Mouse (Mus musculus): Measurements from ENCODE around the gene Gpr153. TPM values are rescaled to one million over a fixed set of nuclear protein-coding genes. Genes with fewer than 3 reads are reported as not detected.

Gpr153 gene
- polyA plus RNA-seq, 1 experiment from 2014 or later, result 7.9 TPM

DNA sequence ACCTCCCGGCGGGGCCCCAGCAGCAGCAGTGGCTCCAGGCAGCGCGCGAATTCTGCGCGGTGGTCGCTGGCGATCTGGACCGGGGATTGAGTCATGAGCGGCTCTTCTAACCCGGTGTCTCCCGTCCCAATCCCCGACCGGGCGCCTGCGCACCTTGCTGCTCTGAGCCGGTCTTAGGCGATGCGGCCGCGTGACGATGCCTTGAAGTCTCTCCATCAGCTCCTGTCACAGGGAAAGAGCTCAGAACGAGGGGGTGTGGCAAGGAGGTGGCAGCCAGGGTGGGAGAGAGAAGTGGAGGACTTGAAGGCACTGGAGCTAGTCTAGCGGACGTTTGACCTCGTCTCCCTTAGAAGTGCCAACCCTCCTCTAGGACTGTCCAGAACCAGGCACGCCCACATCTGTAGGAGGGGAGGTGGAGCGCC is 39.2 kb downstream of the Gpr153 start:
- Histone ChIP-seq H3K4me3 (peak overlapping the region; percentile 45), H3K27ac (no peak overlapping the region), H3K36me3 (peaks cover 8% of the 10 kb centered on the region; the same call in 1 of the 2 replicates), H3K9me3 (no peaks in the 10 kb centered on the region), H3K27me3 (ENCODE audit: insufficient read depth, poor library complexity, severe bottlenecking) (peaks cover 99% of the 10 kb centered on the region), H3K4me1 (replicated peaks) (peaks cover 52% of the 10 kb centered on the region)
- DNase-seq (ENCODE audit: low spot score), result peak; percentile 51
- WGBS, result under 1% methylated on average over 29 of the region's 29 CpGs

- no peaks in the 10 kb centered on the region for H3K9me3 ChIP-seq
- peak; percentile 39 for DNase-seq (ENCODE audit: low spot score)
- H3K4me3 ChIP-seq, result peak overlapping the region; percentile 45
- H3K27me3 ChIP-seq (ENCODE audit: insufficient read depth, poor library complexity, severe bottlenecking), result peaks cover 100% of the 10 kb centered on the region
- H3K36me3 ChIP-seq, result peaks cover 3% of the 10 kb centered on the region; the same call in 1 of the 2 replicates
- peaks cover 59% of the 10 kb centered on the region for H3K4me1 ChIP-seq (replicated peaks)
- 0 out of 2 replicates have a peak overlapping the region, but pooled peaks have one; percentile 8 for H3K27ac ChIP-seq
These were observed 39.9 kb downstream of the Gpr153 start for GRCm38 (mm10) chr4:152313934-152314333.

- H3K27ac ChIP-seq, result no peak overlapping the region
- H3K27me3 ChIP-seq (ENCODE audit: insufficient read depth, poor library complexity, severe bottlenecking), result peaks cover 90% of the 10 kb centered on the region
- H3K4me1 ChIP-seq (replicated peaks), result peaks cover 61% of the 10 kb centered on the region
- no peaks in the 10 kb centered on the region for H3K9me3 ChIP-seq
- H3K36me3 ChIP-seq, result no peaks in the 10 kb centered on the region
- 1% methylated on average over 43 of the region's 43 CpGs for WGBS
- DNase-seq (ENCODE audit: low spot score), result peak; percentile 26
- H3K4me3 ChIP-seq, result peak overlapping the region; percentile 44
These were observed 41.6 kb downstream of the Gpr153 start for GRCm38 (mm10) chr4:152315498-152316213.

- Histone ChIP-seq H3K27ac (no peak overlapping the region), H3K36me3 (no peaks in the 10 kb centered on the region), H3K27me3 (ENCODE audit: insufficient read depth, poor library complexity, severe bottlenecking) (peaks cover 75% of the 10 kb centered on the region), H3K9me3 (no peaks in the 10 kb centered on the region), H3K4me1 (replicated peaks) (peaks cover 57% of the 10 kb centered on the region), H3K4me3 (no peak overlapping the region)
- no peak for DNase-seq (ENCODE audit: low spot score)
- 92% methylated on average over 6 of the region's 6 CpGs for WGBS
These were observed 43.6 kb downstream of the Gpr153 start for GRCm38 (mm10) chr4:152317631-152318033.

GRCm38 (mm10) chr4:152318517-152319234 is 44.6 kb downstream of the Gpr153 start, which contains the start of gene Rnf207:
Rnf207 (minus strand) TSS chr4:152318993.
- no peaks in the 10 kb centered on the region for H3K9me3 ChIP-seq
- peak within 1 kb of the TSS; percentile 37; the same call in 1 of the 2 replicates for H3K27ac ChIP-seq
- WGBS, result 4% methylated on average over 26 of the region's 26 CpGs
- peak within 1 kb of the TSS; percentile 42 for H3K4me3 ChIP-seq
- H3K36me3 ChIP-seq, result no peaks in the 10 kb centered on the region
- peaks cover 50% of the 10 kb centered on the region for H3K4me1 ChIP-seq (replicated peaks)
- peak; percentile 59 for DNase-seq (ENCODE audit: low spot score)
- H3K27me3 ChIP-seq (ENCODE audit: insufficient read depth, poor library complexity, severe bottlenecking), result peaks cover 65% of the 10 kb centered on the region

- Histone ChIP-seq H3K9me3 (no peaks in the 10 kb centered on the region), H3K4me3 (no peak overlapping the region), H3K27ac (peak overlapping the region; percentile 35; the same call in 1 of the 2 replicates), H3K4me1 (replicated peaks) (peaks cover 31% of the 10 kb centered on the region), H3K36me3 (no peaks in the 10 kb centered on the region), H3K27me3 (ENCODE audit: insufficient read depth, poor library complexity, severe bottlenecking) (peaks cover 37% of the 10 kb centered on the region)
- DNase-seq (ENCODE audit: low spot score), result no peak
- 61% methylated on average over 5 of the region's 5 CpGs for WGBS
These were observed 47.4 kb downstream of the Gpr153 start for GRCm38 (mm10) chr4:152321464-152321863.

DNA sequence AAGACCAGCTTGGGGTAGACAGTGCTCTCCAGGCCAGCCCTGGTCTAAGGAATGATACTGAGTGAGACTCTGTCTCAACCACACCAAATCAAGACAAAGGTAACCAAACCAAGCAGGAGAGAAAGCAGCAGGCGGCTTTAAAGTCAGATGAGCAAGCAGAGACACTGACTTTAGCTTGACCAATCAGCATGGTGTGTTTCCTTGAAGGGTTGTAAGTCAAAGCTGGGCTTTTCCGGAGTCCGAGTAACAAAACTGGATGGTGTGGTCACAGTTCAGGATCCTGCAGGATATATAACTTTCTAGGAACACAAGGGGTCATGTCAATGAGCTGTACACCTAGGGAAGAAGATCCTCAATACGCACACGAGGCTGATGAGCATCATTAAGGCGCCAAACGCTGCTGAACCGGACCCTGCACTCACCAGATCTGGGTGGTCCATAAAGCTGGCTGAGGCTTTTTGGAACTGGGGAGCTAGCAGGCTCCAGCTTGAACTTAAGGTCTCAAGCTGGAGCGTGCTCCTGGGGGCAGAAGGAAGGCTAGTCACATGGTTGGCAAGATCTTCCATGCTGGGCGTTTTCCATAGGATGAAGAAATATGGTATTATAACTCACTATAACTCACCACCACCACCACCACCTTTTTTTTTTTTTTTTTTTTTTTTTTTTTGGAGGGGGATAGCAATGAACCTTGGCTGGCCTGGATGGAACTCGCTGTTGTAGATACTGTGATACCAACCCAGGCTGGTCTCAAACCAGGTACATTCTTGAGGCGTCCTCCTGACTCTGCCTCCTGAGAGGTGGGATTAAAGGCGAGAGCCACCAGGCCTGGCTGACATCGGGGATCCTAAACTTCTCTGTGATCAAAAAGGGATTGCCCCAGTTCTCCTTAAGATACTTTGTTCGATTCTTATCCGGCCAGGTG is 50.9 kb downstream of the Gpr153 start:
- Histone ChIP-seq H3K4me3 (peak overlapping the region; percentile 99), H3K9me3 (no peaks in the 10 kb centered on the region), H3K4me1 (replicated peaks) (peaks cover 32% of the 10 kb centered on the region), H3K36me3 (peaks cover 28% of the 10 kb centered on the region), H3K27ac (peak overlapping the region; percentile 97), H3K27me3 (ENCODE audit: insufficient read depth, poor library complexity, severe bottlenecking) (peaks cover 6% of the 10 kb centered on the region; the same call in 1 of the 2 replicates)
- 57% methylated on average over 16 of the region's 16 CpGs for WGBS
- DNase-seq (ENCODE audit: low spot score), result no peak

- no peaks in the 10 kb centered on the region for H3K9me3 ChIP-seq
- peaks cover 36% of the 10 kb centered on the region for H3K36me3 ChIP-seq
- under 1% methylated on average over 70 of the region's 70 CpGs for WGBS
- peak within 1 kb of the TSS; percentile 99 for H3K4me3 ChIP-seq
- peaks cover 32% of the 10 kb centered on the region for H3K4me1 ChIP-seq (replicated peaks)
- peak; percentile 96 for DNase-seq (ENCODE audit: low spot score)
- H3K27ac ChIP-seq, result peak within 1 kb of the TSS; percentile 97
- peaks cover 6% of the 10 kb centered on the region; the same call in 1 of the 2 replicates for H3K27me3 ChIP-seq (ENCODE audit: insufficient read depth, poor library complexity, severe bottlenecking)
These were observed 51.8 kb downstream of the Gpr153 start, which contains the start of gene Rpl22 for GRCm38 (mm10) chr4:152325574-152326411. Rpl22 (plus strand) TSS chr4:152325742.

GRCm38 (mm10) chr4:152326543-152326942 is 52.5 kb downstream of the Gpr153 start:
- 3% methylated on average over 11 of the region's 11 CpGs for WGBS
- H3K4me1 ChIP-seq (replicated peaks), result peaks cover 26% of the 10 kb centered on the region
- H3K9me3 ChIP-seq, result no peaks in the 10 kb centered on the region
- no peak for DNase-seq (ENCODE audit: low spot score)
- H3K4me3 ChIP-seq, result peak overlapping the region; percentile 99
- peaks cover 4% of the 10 kb centered on the region; the same call in 1 of the 2 replicates for H3K27me3 ChIP-seq (ENCODE audit: insufficient read depth, poor library complexity, severe bottlenecking)
- peaks cover 44% of the 10 kb centered on the region for H3K36me3 ChIP-seq
- peak overlapping the region; percentile 97 for H3K27ac ChIP-seq

DNA sequence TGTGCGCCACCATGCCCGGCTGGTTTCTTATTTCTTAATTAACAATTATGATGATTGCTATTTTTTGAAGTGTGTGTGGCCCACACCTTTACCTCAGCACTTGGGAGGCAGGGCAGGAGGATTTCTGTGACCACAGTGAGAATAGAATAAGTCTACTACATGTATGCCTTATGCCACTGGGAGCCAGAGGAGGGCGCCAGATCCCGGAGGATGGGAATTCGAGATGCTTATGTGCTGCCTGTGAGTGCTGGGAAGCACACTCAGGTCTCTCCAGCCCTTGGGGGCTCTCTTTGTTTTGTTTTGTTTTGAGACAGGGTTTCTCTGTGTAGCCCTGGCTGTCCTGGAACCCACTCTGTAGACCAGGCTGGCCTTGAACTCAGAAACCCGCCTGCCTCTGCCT is 54.7 kb downstream of the Gpr153 start:
- WGBS, result 78% methylated on average over 6 of the region's 6 CpGs
- H3K36me3 ChIP-seq, result peaks cover 65% of the 10 kb centered on the region
- H3K9me3 ChIP-seq, result no peaks in the 10 kb centered on the region
- H3K27me3 ChIP-seq (ENCODE audit: insufficient read depth, poor library complexity, severe bottlenecking), result no peaks in the 10 kb centered on the region
- H3K4me1 ChIP-seq (replicated peaks), result peaks cover 19% of the 10 kb centered on the region
- H3K27ac ChIP-seq, result no peak overlapping the region
- no peak overlapping the region for H3K4me3 ChIP-seq
- DNase-seq (ENCODE audit: low spot score), result no peak

GRCm38 (mm10) chr4:152332952-152333351 is 58.9 kb downstream of the Gpr153 start:
- 53% methylated on average over 2 of the region's 2 CpGs for WGBS
- Histone ChIP-seq H3K4me3 (no peak overlapping the region), H3K9me3 (no peaks in the 10 kb centered on the region), H3K27ac (no peak overlapping the region), H3K27me3 (ENCODE audit: insufficient read depth, poor library complexity, severe bottlenecking) (peaks cover 22% of the 10 kb centered on the region), H3K36me3 (peaks cover 83% of the 10 kb centered on the region), H3K4me1 (replicated peaks) (peaks cover 3% of the 10 kb centered on the region)
- DNase-seq (ENCODE audit: low spot score), result peak; percentile 76

Data from hindbrain, embryonic 10.5 days (tissue).